Mouse (Mus musculus) liver, embryonic 14.5 days (tissue): ENCODE data around the gene Dclre1b.

Experiments
- CTCF ChIP-seq: IDR thresholded peaks from 2 replicates; pipeline ENCODE4 v1.5.1; 2016; ENCODE audit warnings: antibody characterized with exemption, low read depth, control low read depth
- EP300 ChIP-seq: IDR thresholded peaks from 2 replicates; pipeline ENCODE4 v1.6.1; 2016; ENCODE audit warnings: antibody characterized with exemption, low read depth

GRCm38 (mm10) chr3:103778660-103779059, 30.6 kb downstream of the Dclre1b start:
- no peak for TF ChIP-seq CTCF
- TF ChIP-seq EP300: no peak
